Mouse (Mus musculus) ovary, adult 10 weeks (tissue): Measurements from ENCODE around the gene Gm28635. TPM values are rescaled to one million over a fixed set of nuclear protein-coding genes. Genes with fewer than 3 reads are reported as not detected.

Experiments used
- polyA plus RNA-seq: library from polyadenylated mRNA; stranded (reverse); fragments of 350-450 nt; fragmentation: Illumina TruSeq; extraction: RNeasy Lipid Tissue Mini Kit (QIAGEN cat#74804); gene quantifications from one replicate; pipeline ENCODE4 v1.2.3, GENCODE M21; 2014

Gm28635 gene
- not detected for polyA plus RNA-seq

GRCm38 (mm10) chr2:84677968-84678880 lies at the start of gene Gm28635, which contains the start of gene Med19:
Gm28635 (minus strand) TSS chr2:84678041.
Med19 (plus strand) TSS chr2:84678402.

GRCm38 (mm10) chr2:84727172-84727858 lies 49.5 kb upstream of the Gm28635 start, which contains the start of gene Clp1:
Clp1 (minus strand) TSS chr2:84727350.

GRCm38 (mm10) chr2:84714811-84715561 lies 37.1 kb upstream of the Gm28635 start, which contains the start of gene Zdhhc5:
Zdhhc5 (minus strand) TSS chr2:84715180.

GRCm38 (mm10) chr2:84679016-84679415 lies 1.2 kb upstream of the Gm28635 start, which contains the start of gene Tmx2:
Tmx2 (minus strand) TSS chr2:84679140.

GRCm38 (mm10) chr2:84670569-84670933 lies 7.3 kb downstream of the Gm28635 start, which contains the start of gene Selenoh:
Selenoh (minus strand) TSS chr2:84670770.

GRCm38 (mm10) chr2:84658806-84659205 lies 19.0 kb downstream of the Gm28635 start, which contains the start of gene Btbd18:
Btbd18 (plus strand) TSS chr2:84659079.

GRCm38 (mm10) chr2:84650464-84651195 lies 27.2 kb downstream of the Gm28635 start, which contains the start of gene Ctnnd1:
Ctnnd1 (minus strand) TSS chr2:84650765.

Other genes starting within 250 kb of the Gm28635 start
- gene Tfpi, start 201.3 kb downstream of the Gm28635 start, polyA plus RNA-seq, result 228 TPM
- 362 TPM for gene Ctnnd1, start 27.3 kb downstream of the Gm28635 start, polyA plus RNA-seq
- gene Btbd18, start 19.0 kb downstream of the Gm28635 start, polyA plus RNA-seq, result not detected
- 31.5 TPM for gene Selenoh, start 7.3 kb downstream of the Gm28635 start, polyA plus RNA-seq
- 89.1 TPM for gene Med19, start 361 bp upstream of the Gm28635 start, polyA plus RNA-seq
- 118 TPM for gene Tmx2, start 1.1 kb upstream of the Gm28635 start, polyA plus RNA-seq
- gene Zdhhc5, start 37.1 kb upstream of the Gm28635 start, polyA plus RNA-seq, result 74.2 TPM
- gene Clp1, start 49.3 kb upstream of the Gm28635 start, polyA plus RNA-seq, result 24.7 TPM
- 1.1 TPM for gene Ypel4, start 56.0 kb upstream of the Gm28635 start, polyA plus RNA-seq
- gene Gm19426, start 65.6 kb upstream of the Gm28635 start, polyA plus RNA-seq, result not detected
- 45.8 TPM for gene Serping1, start 97.4 kb upstream of the Gm28635 start, polyA plus RNA-seq
- 25.2 TPM for gene Ube2l6, start 120.8 kb upstream of the Gm28635 start, polyA plus RNA-seq
- gene Smtnl1, start 144.6 kb upstream of the Gm28635 start, polyA plus RNA-seq, result not detected
- gene Timm10, start 149.0 kb upstream of the Gm28635 start, polyA plus RNA-seq, result 2.7 TPM
- gene Slc43a1, start 160.8 kb upstream of the Gm28635 start, polyA plus RNA-seq, result 2.0 TPM
- not detected for gene Rtn4rl2, start 208.7 kb upstream of the Gm28635 start, polyA plus RNA-seq